Comparison of ENCODE assay signal across 7 mouse cellular contexts in genomic region chr1:177258343-177259037, GRCm38 (mm10). TPM values are rescaled to one million over a fixed set of nuclear protein-coding genes. Genes with fewer than 3 reads are reported as not detected.
A peak's percentile ranks its signal among the peaks of the same experiment; 100 is the strongest.
DNase-seq lines count a peak whose midpoint lies in the region; ATAC-seq and TF ChIP-seq lines count a peak whose summit lies in the region.

No protein-coding gene starts in this region.

- intact Hi-C loops in left cerebral cortex, postnatal 4 days (cut with DNase I) = loop anchor here (5.0 to 10.0 kb wide), 4 partner anchors 184 to 426 kb away; partner anchors contain the start of gene Zbtb18

- DNase-seq in adrenal gland, adult 8-10 months = peak; percentile 72
- DNase-seq in embryo, embryonic 9.5 days (ENCODE audit: extremely low spot score) = peak; percentile 91
- DNase-seq in gastrocnemius, postnatal 4 days (ENCODE audit: low spot score in 2 of 2) = peak; percentile 69 to 82
- peak; percentile 87 for DNase-seq in left cerebral cortex, postnatal 4 days

- WGBS in intestine, postnatal 0 days = under 1% methylated on average over 44 of the region's 86 CpGs
- under 1% methylated on average over 45 of the region's 86 CpGs for WGBS in midbrain, embryonic 12.5 days
- 2% methylated on average over 64 of the region's 86 CpGs for WGBS in small intestine, adult 2 months

- H3K9me3 ChIP-seq in intestine, postnatal 0 days (ENCODE audit: control insufficient read depth) = no peaks in the 10 kb centered on the region
- no peaks in the 10 kb centered on the region for H3K9me3 ChIP-seq in midbrain, embryonic 12.5 days

- H3K4me2 ChIP-seq in intestine, postnatal 0 days (replicated peaks; ENCODE audit: low read depth) = peak overlapping the region; percentile 93
- H3K4me2 ChIP-seq in midbrain, embryonic 12.5 days (replicated peaks) = peak overlapping the region; percentile 91

- H3K36me3 ChIP-seq in intestine, postnatal 0 days (ENCODE audit: control insufficient read depth, insufficient read depth) = no peaks in the 10 kb centered on the region
- no peaks in the 10 kb centered on the region for H3K36me3 ChIP-seq in midbrain, embryonic 12.5 days
- H3K36me3 ChIP-seq in small intestine, adult 2 months (ENCODE audit: control insufficient read depth, insufficient read depth, low read length) = no peaks in the 10 kb centered on the region

- peak overlapping the region; percentile 84 for H3K27ac ChIP-seq in intestine, postnatal 0 days (ENCODE audit: low read depth, low read length)
- peak overlapping the region; percentile 100 for H3K27ac ChIP-seq in midbrain, embryonic 12.5 days (replicated peaks)
- peak overlapping the region; percentile 79 for H3K27ac ChIP-seq in small intestine, adult 2 months (ENCODE audit: insufficient read depth, low read depth, low read length)

- H3K4me3 ChIP-seq in intestine, postnatal 0 days (ENCODE audit: low read depth, low read length) = peak overlapping the region; percentile 82
- H3K4me3 ChIP-seq in midbrain, embryonic 12.5 days = peak overlapping the region; percentile 99
- peak overlapping the region; percentile 77 for H3K4me3 ChIP-seq in small intestine, adult 2 months (ENCODE audit: low read depth, low read length)

- peaks cover 13% of the 10 kb centered on the region for H3K27me3 ChIP-seq in intestine, postnatal 0 days (replicated peaks; ENCODE audit: control insufficient read depth, insufficient read depth, low read length)
- H3K27me3 ChIP-seq in midbrain, embryonic 12.5 days = peaks cover 4% of the 10 kb centered on the region; the same call in 1 of the 2 replicates
- peaks cover 25% of the 10 kb centered on the region for H3K27me3 ChIP-seq in small intestine, adult 2 months (ENCODE audit: control insufficient read depth, insufficient read depth, low read length)

- H3K4me1 ChIP-seq in intestine, postnatal 0 days (replicated peaks; ENCODE audit: control insufficient read depth, insufficient read depth, low read length) = no peaks in the 10 kb centered on the region
- peaks cover 21% of the 10 kb centered on the region for H3K4me1 ChIP-seq in midbrain, embryonic 12.5 days
- peaks cover 8% of the 10 kb centered on the region for H3K4me1 ChIP-seq in small intestine, adult 2 months (ENCODE audit: control insufficient read depth, insufficient read depth, insufficient read length, low read length)

- peak; percentile 76 for ATAC-seq in intestine, postnatal 0 days
- ATAC-seq in midbrain, embryonic 12.5 days (ENCODE audit: low FRiP score, low read depth) = peak; percentile 91

- TF ChIP-seq CTCF in intestine, postnatal 0 days (IDR thresholded peaks at IDR 0.05; ENCODE audit: low read depth) = no peak
- no peak for TF ChIP-seq CTCF in small intestine, adult 2 months (IDR thresholded peaks at IDR 0.05; ENCODE audit: extremely low read depth, insufficient read length, insufficient replicate concordance, low read depth, low read length)

- H3K9ac ChIP-seq in intestine, postnatal 0 days (ENCODE audit: low read depth, low read length) = peak overlapping the region; percentile 79
- peak overlapping the region; percentile 96 for H3K9ac ChIP-seq in midbrain, embryonic 12.5 days (replicated peaks)

- peak; percentile 49; the same call in 1 of the 2 replicates for TF ChIP-seq POLR2A in small intestine, adult 2 months (IDR thresholded peaks at IDR 0.05; ENCODE audit: low read depth, low read length)

RNA-seq across cellular contexts. Expression of gene Akt3, which starts 0.5 kb away (rescaled TPM):
- total RNA-seq in adrenal gland, adult 8-10 months (2022) = 10 to 100 TPM; 31.2 to 43.1 (median 36.3) TPM
- total RNA-seq in gastrocnemius, postnatal 4 days (2021) = 10 to 100 TPM; 28.9 to 36.5 TPM
- 1.7 and 2.2 TPM in 2 replicates for polyA plus RNA-seq in intestine, postnatal 0 days (2015; fragmentation: Nextera tagmentation; extraction: Ambion mirVana)
- 100 to 1,000 TPM; 306 to 351 TPM for total RNA-seq in left cerebral cortex, postnatal 4 days (2021)
- polyA plus RNA-seq in midbrain, embryonic 12.5 days (2016; fragmentation: Nextera tagmentation; extraction: Ambion mirVana) = 32.1 and 32.5 TPM in 2 replicates
- polyA plus RNA-seq in small intestine, adult 2 months (2012; rRNA removed) = 0.91 and 1.0 TPM in 2 replicates

Comparison
In these comparisons a context has a peak if more than half of its experiments do, and no peak if none do; other contexts are left out.
1. Peak in every context shown above with its lines: DNase-seq, ATAC-seq, H3K4me3 ChIP-seq and H3K27ac ChIP-seq.
2. RNA of gene Akt3, which starts 0.5 kb away (total RNA-seq): 306 to 351 TPM in left cerebral cortex, postnatal 4 days; 31.2 to 43.1 TPM in adrenal gland, adult 8-10 months and 28.9 to 36.5 TPM in gastrocnemius, postnatal 4 days; every median in the first group is over 4 times any median in the second.